ENCODE assay signal across 14 mouse cellular contexts in genomic region chr12:82237946-82238345, GRCm38 (mm10).
DNase-seq lines count a peak whose midpoint lies in the region; ATAC-seq and TF ChIP-seq lines count a peak whose summit lies in the region.
"Had no signal": no experiment of that assay in that cellular context is flagged by ENCODE, and none has a peak within 500 bp of the region (broad histone marks: within the 10 kb centered on the region; RNA-seq: fewer than 3 reads in every experiment).

No protein-coding gene starts in this region.

- H3K27ac ChIP-seq in forebrain, postnatal 0 days (ENCODE audit: low read depth, low read length), result no peak overlapping the region
- H3K27ac ChIP-seq in forebrain, embryonic 16.5 days (ENCODE audit: low read length), result no peak overlapping the region
- H3K27ac ChIP-seq in stomach, postnatal 0 days (replicated peaks), result 0 out of 2 replicates have a peak overlapping the region, but pooled peaks have one; percentile 13

- no peaks in the 10 kb centered on the region for H3K27me3 ChIP-seq in forebrain, postnatal 0 days (ENCODE audit: insufficient read depth, low read length)
- H3K27me3 ChIP-seq in forebrain, embryonic 16.5 days (replicated peaks; ENCODE audit: control insufficient read depth, insufficient read depth, low read length), result no peaks in the 10 kb centered on the region
- no peaks in the 10 kb centered on the region for H3K27me3 ChIP-seq in stomach, postnatal 0 days (ENCODE audit: control insufficient read depth, insufficient read depth, low read length)

- no peak overlapping the region for H3K4me3 ChIP-seq in forebrain, postnatal 0 days (ENCODE audit: low read depth, low read length)
- H3K4me3 ChIP-seq in forebrain, embryonic 16.5 days (replicated peaks; ENCODE audit: low read length), result no peak overlapping the region
- H3K4me3 ChIP-seq in stomach, postnatal 0 days (ENCODE audit: low read depth, low read length), result no peak overlapping the region

- no peak overlapping the region for H3K9ac ChIP-seq in forebrain, postnatal 0 days
- no peak overlapping the region for H3K9ac ChIP-seq in forebrain, embryonic 16.5 days (replicated peaks; ENCODE audit: low read depth, low read length)
- H3K9ac ChIP-seq in stomach, postnatal 0 days (ENCODE audit: low read length), result no peak overlapping the region

- peaks cover 8% of the 10 kb centered on the region for H3K36me3 ChIP-seq in forebrain, postnatal 0 days (ENCODE audit: insufficient read depth)
- H3K36me3 ChIP-seq in forebrain, embryonic 16.5 days (ENCODE audit: control insufficient read depth, insufficient read depth), result no peaks in the 10 kb centered on the region
- H3K36me3 ChIP-seq in stomach, postnatal 0 days (ENCODE audit: control insufficient read depth, insufficient read depth, low read length), result no peaks in the 10 kb centered on the region

- H3K4me2 ChIP-seq in forebrain, postnatal 0 days (ENCODE audit: low read depth), result no peak overlapping the region
- no peak overlapping the region for H3K4me2 ChIP-seq in forebrain, embryonic 16.5 days (ENCODE audit: low read length)
- H3K4me2 ChIP-seq in stomach, postnatal 0 days (replicated peaks; ENCODE audit: low read depth), result no peak overlapping the region

- 0 out of 2 replicates have a peak, but pooled peaks cover 3% of the 10 kb centered on the region for H3K4me1 ChIP-seq in forebrain, postnatal 0 days (ENCODE audit: insufficient read depth)
- H3K4me1 ChIP-seq in forebrain, embryonic 16.5 days (replicated peaks; ENCODE audit: control insufficient read depth, insufficient read depth, low read length), result peaks cover 2% of the 10 kb centered on the region; the same call in 1 of the 2 replicates
- H3K4me1 ChIP-seq in stomach, postnatal 0 days (replicated peaks; ENCODE audit: control insufficient read depth, insufficient read depth), result no peaks in the 10 kb centered on the region

- TF ChIP-seq EP300 in stomach, postnatal 0 days (optimal IDR thresholded peaks at IDR 0.05), result no peak

- DNase-seq in forebrain, postnatal 0 days, result peak; percentile 24
- DNase-seq in kidney, postnatal 10 days, result peak; percentile 53
- DNase-seq in kidney, adult 11 months, result no peak
- DNase-seq in right cerebral cortex, postnatal 4 days, result peak; percentile 13
- DNase-seq in right cerebral cortex, postnatal 10 days (ENCODE audit: low spot score in 2 of 2), result no peak
- peak; percentile 27 for DNase-seq in stomach, postnatal 0 days (ENCODE audit: low spot score)
- no peak for DNase-seq in gastrocnemius, adult 8-10 months (ENCODE audit: low spot score in 2 of 2)
- DNase-seq: cerebellum, adult 9-10 months; gastrocnemius, postnatal 36 days; layer of hippocampus, adult 9-11 months; liver; thymus, postnatal 14 days had no signal

- ATAC-seq in forebrain, postnatal 0 days, result no peak
- no peak for ATAC-seq in forebrain, embryonic 16.5 days
- ATAC-seq in stomach, postnatal 0 days (ENCODE audit: low FRiP score, low TSS enrichment), result no peak
- ATAC-seq: intestine, postnatal 0 days had no signal

- no peaks in the 10 kb centered on the region for H3K9me3 ChIP-seq in forebrain, postnatal 0 days (ENCODE audit: low read length)
- H3K9me3 ChIP-seq in forebrain, embryonic 16.5 days (ENCODE audit: control insufficient read depth, low read length), result no peaks in the 10 kb centered on the region
- no peaks in the 10 kb centered on the region for H3K9me3 ChIP-seq in stomach, postnatal 0 days (ENCODE audit: control insufficient read depth, low read length)

- 50% methylated on average over 4 of the region's 4 CpGs for WGBS in forebrain, postnatal 0 days
- 64% methylated on average over 4 of the region's 4 CpGs for WGBS in forebrain, embryonic 16.5 days
- 39% methylated on average over 4 of the region's 4 CpGs for WGBS in stomach, postnatal 0 days

- no peak for TF ChIP-seq CTCF in forebrain, postnatal 0 days (IDR thresholded peaks at IDR 0.05; ENCODE audit: low read depth)
- no peak for TF ChIP-seq CTCF in stomach, postnatal 0 days (IDR thresholded peaks at IDR 0.05; ENCODE audit: low read depth)

Comparison
In these comparisons a context has a peak if more than half of its experiments do, and no peak if none do; other contexts are left out.
1. DNase-seq: peak in forebrain, postnatal 0 days (single experiment), kidney, postnatal 10 days (single experiment), right cerebral cortex, postnatal 4 days (single experiment) and stomach, postnatal 0 days (single experiment); none in kidney, adult 11 months (single experiment), right cerebral cortex, postnatal 10 days (0 of 2) and gastrocnemius, adult 8-10 months (0 of 2).